ENCODE assay signal across 10 mouse cellular contexts in the genomic region with DNA sequence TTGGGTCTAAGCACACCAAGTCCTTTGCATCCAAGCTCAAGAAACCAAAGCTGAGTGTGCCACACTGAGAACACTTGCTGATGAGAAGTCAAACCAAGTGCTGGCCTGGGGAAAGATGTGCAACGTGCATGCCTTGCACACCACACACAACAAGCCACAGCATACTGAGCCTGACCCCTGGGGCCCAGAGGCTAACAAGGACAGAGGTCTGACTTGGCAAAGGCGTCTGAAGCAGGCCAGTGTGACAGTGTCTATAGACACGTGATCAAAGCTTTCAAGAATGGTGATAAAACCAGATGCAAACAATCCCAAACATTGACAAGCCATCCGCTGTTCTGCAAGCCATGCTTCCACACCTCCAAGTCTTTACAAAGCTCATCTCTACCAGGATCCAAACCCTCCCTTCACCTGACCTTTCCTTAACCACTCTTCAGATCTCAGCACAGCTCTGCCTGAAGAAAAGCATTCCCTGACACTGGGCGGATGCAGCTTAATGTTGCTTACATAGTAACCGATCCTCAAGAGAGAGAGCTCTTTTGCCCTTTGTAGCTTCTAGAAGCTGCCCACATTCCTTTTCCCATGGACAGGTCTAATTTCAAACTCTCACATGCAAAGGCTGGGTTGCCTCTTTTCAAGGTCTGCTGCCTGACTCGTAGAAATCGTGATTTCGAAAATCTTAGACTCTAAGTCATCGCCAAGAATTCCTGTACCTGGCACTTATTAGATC. TPM values are rescaled to one million over a fixed set of nuclear protein-coding genes. Genes with fewer than 3 reads are reported as not detected.
DNase-seq lines count a peak whose midpoint lies in the region; ATAC-seq lines count a peak whose summit lies in the region.
"Had no signal": no experiment of that assay in that cellular context is flagged by ENCODE, and none has a peak within 500 bp of the region (broad histone marks: within the 10 kb centered on the region; RNA-seq: fewer than 3 reads in every experiment).

No protein-coding gene starts in this region.

- intact Hi-C loops in heart, postnatal 25 days (cut with DNase I), result no loop called here

- no peak for DNase-seq in heart, postnatal 25 days (ENCODE audit: low spot score)
- DNase-seq in lung, postnatal 36 days, result peak; percentile 22
- DNase-seq in lung, postnatal 14 days, result no peak
- no peak for DNase-seq in urinary bladder, postnatal 36 days (ENCODE audit: low spot score in 2 of 2)
- DNase-seq in thymus, postnatal 36 days, result no peak
- DNase-seq: cerebellum, adult 9-11 months had no signal

- WGBS in heart, embryonic 14.5 days, result 29% methylated on average over 10 of the region's 10 CpGs
- 61% methylated on average over 10 of the region's 10 CpGs for WGBS in embryonic facial prominence, embryonic 13.5 days
- 49% methylated on average over 10 of the region's 10 CpGs for WGBS in stomach, embryonic 16.5 days

- no peak overlapping the region for H3K4me3 ChIP-seq in heart, embryonic 14.5 days (ENCODE audit: control insufficient read depth in 1 of 2, insufficient read depth in 1 of 2, low read depth in 1 of 2, low read length in 2 of 2)
- no peak overlapping the region for H3K4me3 ChIP-seq in embryonic facial prominence, embryonic 13.5 days
- H3K4me3 ChIP-seq in stomach, embryonic 16.5 days (replicated peaks; ENCODE audit: low read length), result no peak overlapping the region
- H3K4me3 ChIP-seq: midbrain, embryonic 15.5 days had no signal

- peak overlapping the region; percentile 13 to 73 for H3K27ac ChIP-seq in heart, embryonic 14.5 days (replicated peaks in 1 of 2; ENCODE audit: control insufficient read depth in 1 of 2, insufficient read depth in 1 of 2, low read depth in 2 of 2, low read length in 2 of 2)
- H3K27ac ChIP-seq in embryonic facial prominence, embryonic 13.5 days, result 0 out of 2 replicates have a peak overlapping the region, but pooled peaks have one; percentile 23
- H3K27ac ChIP-seq in stomach, embryonic 16.5 days (ENCODE audit: low read length), result 0 out of 2 replicates have a peak overlapping the region, but pooled peaks have one; percentile 13
- H3K27ac ChIP-seq: midbrain, embryonic 15.5 days had no signal

- H3K27me3 ChIP-seq in heart, embryonic 14.5 days (ENCODE audit: control insufficient read depth, insufficient read depth, low read length), result no peaks in the 10 kb centered on the region
- no peaks in the 10 kb centered on the region for H3K27me3 ChIP-seq in embryonic facial prominence, embryonic 13.5 days
- no peaks in the 10 kb centered on the region for H3K27me3 ChIP-seq in stomach, embryonic 16.5 days (ENCODE audit: control insufficient read depth, insufficient read depth, low read length)
- H3K27me3 ChIP-seq: midbrain, embryonic 15.5 days had no signal

- no peaks in the 10 kb centered on the region for H3K9me3 ChIP-seq in heart, embryonic 14.5 days (ENCODE audit: control insufficient read depth, low read length)
- H3K9me3 ChIP-seq in embryonic facial prominence, embryonic 13.5 days, result no peaks in the 10 kb centered on the region
- H3K9me3 ChIP-seq in stomach, embryonic 16.5 days (replicated peaks; ENCODE audit: control insufficient read depth, low read length), result no peaks in the 10 kb centered on the region
- H3K9me3 ChIP-seq: midbrain, embryonic 15.5 days had no signal

- ATAC-seq in heart, embryonic 14.5 days (ENCODE audit: insufficient number of reproducible peaks, insufficient read depth, low FRiP score, low read depth), result 0 out of 2 replicates have a peak, but pooled peaks have one; percentile 24
- ATAC-seq in embryonic facial prominence, embryonic 13.5 days (ENCODE audit: insufficient number of reproducible peaks, insufficient read depth, low FRiP score, low TSS enrichment, low read depth), result no peak
- no peak for ATAC-seq in stomach, embryonic 16.5 days (ENCODE audit: insufficient read depth, low FRiP score)
- ATAC-seq: midbrain, embryonic 15.5 days had no signal

- peaks cover 31 to 54% of the 10 kb centered on the region in 2 experiments for H3K4me1 ChIP-seq in heart, embryonic 14.5 days (ENCODE audit: control insufficient read depth in 2 of 2, insufficient read depth in 2 of 2, low read length in 2 of 2)
- peaks cover 52% of the 10 kb centered on the region for H3K4me1 ChIP-seq in embryonic facial prominence, embryonic 13.5 days
- H3K4me1 ChIP-seq in stomach, embryonic 16.5 days (ENCODE audit: control insufficient read depth, insufficient read depth, low read length), result peaks cover 33% of the 10 kb centered on the region

- H3K4me2 ChIP-seq in heart, embryonic 14.5 days (ENCODE audit: low read length), result peak overlapping the region; percentile 27
- no peak overlapping the region for H3K4me2 ChIP-seq in embryonic facial prominence, embryonic 13.5 days
- no peak overlapping the region for H3K4me2 ChIP-seq in stomach, embryonic 16.5 days (ENCODE audit: low read depth, low read length)
- H3K4me2 ChIP-seq: midbrain, embryonic 15.5 days had no signal

- no peaks in the 10 kb centered on the region for H3K36me3 ChIP-seq in heart, embryonic 14.5 days (ENCODE audit: control insufficient read depth, insufficient read depth, low read length)
- peaks cover 3% of the 10 kb centered on the region; the same call in 1 of the 2 replicates for H3K36me3 ChIP-seq in embryonic facial prominence, embryonic 13.5 days
- H3K36me3 ChIP-seq in stomach, embryonic 16.5 days (ENCODE audit: control insufficient read depth, insufficient read depth, low read length), result no peaks in the 10 kb centered on the region
- H3K36me3 ChIP-seq: midbrain, embryonic 15.5 days had no signal

- no peak overlapping the region for H3K9ac ChIP-seq in heart, embryonic 14.5 days (ENCODE audit: low read length)
- no peak overlapping the region for H3K9ac ChIP-seq in embryonic facial prominence, embryonic 13.5 days
- H3K9ac ChIP-seq in stomach, embryonic 16.5 days (ENCODE audit: low read length), result no peak overlapping the region
- H3K9ac ChIP-seq: midbrain, embryonic 15.5 days had no signal

RNA-seq across cellular contexts. Expression of a gene that starts 7.8 kb away (rescaled TPM):
- 25.2 and 26.5 TPM in 2 replicates for polyA plus RNA-seq in heart, embryonic 14.5 days (2014; fragmentation: Nextera tagmentation; extraction: Ambion mirVana)
- total RNA-seq in heart, postnatal 25 days (2021), result 10 to 100 TPM; 31.9 to 33.2 TPM
- polyA plus RNA-seq in embryonic facial prominence, embryonic 13.5 days (2015; fragmentation: Nextera tagmentation; extraction: Ambion mirVana), result 32.8 and 33.6 TPM in 2 replicates
- polyA plus RNA-seq in stomach, embryonic 16.5 days (2015; fragmentation: Nextera tagmentation; extraction: Ambion mirVana), result 28.2 and 29.7 TPM in 2 replicates
